Mouse (Mus musculus) stomach, postnatal 0 days (tissue): ENCODE measurements around the gene Adgrf5. TPM values are rescaled to one million over a fixed set of nuclear protein-coding genes. Genes with fewer than 3 reads are reported as not detected.

Source experiments
- ATAC-seq: fragments of 200-750 bp; cut with Nextera tagmentation; 2 replicates; pipeline ENCODE4 v1.8.0; 2017; ENCODE audit not compliant: low FRiP score, low TSS enrichment
- DNase-seq: peaks from one replicate; pipeline ENCODE4 v3.0.0-alpha.2; 2016; ENCODE audit warnings: low spot score
- H3K27ac ChIP-seq: fragments of 300-500 bp; sonication (generic); replicated peaks from 2 replicates; pipeline ENCODE4 v1.5.1; 2014; ENCODE audit warnings: mild to moderate bottlenecking, control low read depth
- H3K27me3 ChIP-seq: fragments of 300-500 bp; sonication (generic); 2 replicates; pipeline ENCODE4 v1.6.1; 2014; ENCODE audit warnings: low read length; ENCODE audit not compliant: control insufficient read depth, insufficient read depth
- H3K36me3 ChIP-seq: fragments of 300-500 bp; sonication (generic); 2 replicates; pipeline ENCODE4 v1.6.1; 2014; ENCODE audit warnings: low read length, mixed read lengths; ENCODE audit not compliant: control insufficient read depth, insufficient read depth
- H3K4me1 ChIP-seq: fragments of 300-500 bp; sonication (generic); replicated peaks from 2 replicates; pipeline ENCODE4 v1.6.1; 2014; ENCODE audit warnings: antibody characterized with exemption; ENCODE audit not compliant: control insufficient read depth, insufficient read depth
- H3K4me2 ChIP-seq: fragments of 300-500 bp; sonication (generic); replicated peaks from 2 replicates; pipeline ENCODE4 v1.6.1; 2014; ENCODE audit warnings: low read depth, mild to moderate bottlenecking, control low read depth, moderate library complexity
- H3K4me3 ChIP-seq: fragments of 300-500 bp; sonication (generic); 2 replicates; pipeline ENCODE4 v1.5.1; 2014; ENCODE audit warnings: low read depth, low read length, control low read depth
- H3K9ac ChIP-seq: fragments of 300-500 bp; sonication (generic); 2 replicates; pipeline ENCODE4 v1.6.1; 2014; ENCODE audit warnings: mild to moderate bottlenecking, low read length, control low read depth, mixed read lengths
- H3K9me3 ChIP-seq: fragments of 300-500 bp; sonication (generic); 2 replicates; pipeline ENCODE4 v1.6.1; 2016; ENCODE audit warnings: low read length; ENCODE audit not compliant: control insufficient read depth
- CTCF ChIP-seq: IDR thresholded peaks from 2 replicates; pipeline ENCODE4 v1.5.1; 2016; ENCODE audit warnings: antibody characterized with exemption, low read depth, mild to moderate bottlenecking, moderate library complexity
- EP300 ChIP-seq: optimal IDR thresholded peaks from 2 replicates; pipeline ENCODE3; 2016; ENCODE audit warnings: antibody characterized with exemption
- WGBS: fragments of 180-500 bp; shearing (Covaris S2); extraction: QIAGEN DNeasy Blood & Tissue Kit; methylation state at CpG from one replicate; pipeline ENCODE4 v1.1.7; 2014; 5-methylcytosine and 5-hydroxymethylcytosine counted together
- polyA plus RNA-seq: library from polyadenylated mRNA; unstranded; fragments of >200 nt; fragmentation: Nextera tagmentation; extraction: Ambion mirVana; gene quantifications from 2 replicates; pipeline ENCODE4 v1.2.1, GENCODE M21; 2015

The Adgrf5 gene
- polyA plus RNA-seq, 1 experiment from 2014 or later, result 3.6 TPM

- Histone ChIP-seq H3K4me2 (no peak overlapping the region), H3K27me3 (no peaks in the 10 kb centered on the region), H3K9ac (no peak overlapping the region), H3K36me3 (no peaks in the 10 kb centered on the region), H3K9me3 (no peaks in the 10 kb centered on the region), H3K4me3 (no peak overlapping the region), H3K4me1 (no peaks in the 10 kb centered on the region), H3K27ac (no peak overlapping the region)
- WGBS, result 65% methylated on average over 9 of the region's 9 CpGs
- ATAC-seq, result no peak
- no peak for TF ChIP-seq EP300
- 0 out of 2 replicates have a peak, but pooled peaks have one; percentile 3 for TF ChIP-seq CTCF
- DNase-seq, result no peak
Observed at GRCm38 (mm10) chr17:43366486-43366885, 6.2 kb downstream of the Adgrf5 start.

- no peak overlapping the region for H3K27ac ChIP-seq
- H3K27me3 ChIP-seq, result no peaks in the 10 kb centered on the region
- TF ChIP-seq CTCF (no peak), EP300 (no peak)
- no peaks in the 10 kb centered on the region for H3K4me1 ChIP-seq
- no peak overlapping the region for H3K9ac ChIP-seq
- H3K36me3 ChIP-seq, result no peaks in the 10 kb centered on the region
- H3K4me3 ChIP-seq, result no peak overlapping the region
- WGBS, result 45% methylated on average over 5 of the region's 5 CpGs
- H3K9me3 ChIP-seq, result no peaks in the 10 kb centered on the region
- DNase-seq, result no peak
- no peak for ATAC-seq
- no peak overlapping the region for H3K4me2 ChIP-seq
Observed at GRCm38 (mm10) chr17:43368171-43368576, 7.9 kb downstream of the Adgrf5 start.

GRCm38 (mm10) chr17:43372604-43373003 lies 12.4 kb downstream of the Adgrf5 start:
- H3K4me1 ChIP-seq, result no peaks in the 10 kb centered on the region
- ATAC-seq, result no peak
- DNase-seq, result no peak

GRCm38 (mm10) chr17:43374020-43374419 lies 13.8 kb downstream of the Adgrf5 start:
- Histone ChIP-seq H3K36me3 (no peaks in the 10 kb centered on the region), H3K27me3 (no peaks in the 10 kb centered on the region), H3K4me1 (no peaks in the 10 kb centered on the region), H3K4me2 (no peak overlapping the region), H3K27ac (no peak overlapping the region), H3K4me3 (no peak overlapping the region), H3K9me3 (no peaks in the 10 kb centered on the region), H3K9ac (no peak overlapping the region)
- WGBS, result 27% methylated on average over 4 of the region's 4 CpGs
- TF ChIP-seq EP300 (no peak), CTCF (no peak)
- ATAC-seq (no peak), DNase-seq (no peak)

More at GRCm38 (mm10) chr17:43372604-43373003, 12.4 kb downstream of the Adgrf5 start:
- no peaks in the 10 kb centered on the region for H3K9me3 ChIP-seq
- 65% methylated on average over 4 of the region's 4 CpGs for WGBS
- H3K4me3 ChIP-seq, result no peak overlapping the region
- no peaks in the 10 kb centered on the region for H3K27me3 ChIP-seq
- H3K27ac ChIP-seq, result no peak overlapping the region
- no peak overlapping the region for H3K4me2 ChIP-seq
- no peak overlapping the region for H3K9ac ChIP-seq
- TF ChIP-seq CTCF, result no peak
- no peak for TF ChIP-seq EP300
- no peaks in the 10 kb centered on the region for H3K36me3 ChIP-seq

GRCm38 (mm10) chr17:43376527-43376926 lies 16.3 kb downstream of the Adgrf5 start:
- ATAC-seq, result no peak

GRCm38 (mm10) chr17:43378703-43379102 lies 18.5 kb downstream of the Adgrf5 start:
- 77% methylated on average over 5 of the region's 5 CpGs for WGBS
- no peak overlapping the region for H3K4me3 ChIP-seq
- no peak for ATAC-seq

More at GRCm38 (mm10) chr17:43376527-43376926, 16.3 kb downstream of the Adgrf5 start:
- no peak for DNase-seq
- no peaks in the 10 kb centered on the region for H3K36me3 ChIP-seq
- H3K9me3 ChIP-seq, result no peaks in the 10 kb centered on the region
- H3K4me3 ChIP-seq, result no peak overlapping the region
- 43% methylated on average over 5 of the region's 5 CpGs for WGBS
- H3K27me3 ChIP-seq, result no peaks in the 10 kb centered on the region
- no peaks in the 10 kb centered on the region for H3K4me1 ChIP-seq
- no peak overlapping the region for H3K9ac ChIP-seq
- H3K27ac ChIP-seq, result no peak overlapping the region
- TF ChIP-seq EP300, result no peak
- no peak for TF ChIP-seq CTCF
- no peak overlapping the region for H3K4me2 ChIP-seq

More at GRCm38 (mm10) chr17:43378703-43379102, 18.5 kb downstream of the Adgrf5 start:
- H3K27ac ChIP-seq, result no peak overlapping the region
- DNase-seq, result no peak
- H3K4me2 ChIP-seq, result no peak overlapping the region
- TF ChIP-seq CTCF (no peak), EP300 (no peak)
- H3K9ac ChIP-seq, result no peak overlapping the region
- H3K27me3 ChIP-seq, result no peaks in the 10 kb centered on the region
- no peaks in the 10 kb centered on the region for H3K9me3 ChIP-seq
- no peaks in the 10 kb centered on the region for H3K36me3 ChIP-seq
- no peaks in the 10 kb centered on the region for H3K4me1 ChIP-seq
